Mouse (Mus musculus): ENCODE measurements around the gene Lingo2. TPM values are rescaled to one million over a fixed set of nuclear protein-coding genes. Genes with fewer than 3 reads are reported as not detected.
A peak's percentile ranks its signal among the peaks of the same experiment; 100 is the strongest.

Gene Lingo2
- total and polyA plus RNA-seq, 2 experiments, result not detected

- H3K4me1 ChIP-seq (ENCODE audit: control insufficient read depth, insufficient read depth, low read length), result no peaks in the 10 kb centered on the region
- no peak for TF ChIP-seq POLR2A (IDR thresholded peaks at IDR 0.05; ENCODE audit: extremely low read depth, insufficient read depth, low read length)
- no peak for TF ChIP-seq CTCF (IDR thresholded peaks at IDR 0.05; ENCODE audit: low read depth, low read length)
- H3K36me3 ChIP-seq (ENCODE audit: control insufficient read depth, insufficient read depth, low read length), result no peaks in the 10 kb centered on the region
- no peaks in the 10 kb centered on the region for H3K27me3 ChIP-seq (ENCODE audit: control insufficient read depth, insufficient read depth, low read length)
- no peaks in the 10 kb centered on the region for H3K79me2 ChIP-seq (ENCODE audit: control insufficient read depth, insufficient read depth, low read length)
- H3K4me3 ChIP-seq (ENCODE audit: insufficient read depth, low read depth, low read length), result no peak overlapping the region
- WGBS, result 79% methylated on average over 7 of the region's 7 CpGs
- no peak overlapping the region for H3K27ac ChIP-seq (replicated peaks; ENCODE audit: insufficient read depth, low read depth, low read length)
- no peak for DNase-seq (ENCODE audit: extremely low read depth, low read depth, low spot score)
- H3K9ac ChIP-seq (ENCODE audit: low read depth, low read length), result no peak overlapping the region
Observed at GRCm38 (mm10) chr4:35845140-35845539, 1106.4 kb downstream of the Lingo2 start.

DNA sequence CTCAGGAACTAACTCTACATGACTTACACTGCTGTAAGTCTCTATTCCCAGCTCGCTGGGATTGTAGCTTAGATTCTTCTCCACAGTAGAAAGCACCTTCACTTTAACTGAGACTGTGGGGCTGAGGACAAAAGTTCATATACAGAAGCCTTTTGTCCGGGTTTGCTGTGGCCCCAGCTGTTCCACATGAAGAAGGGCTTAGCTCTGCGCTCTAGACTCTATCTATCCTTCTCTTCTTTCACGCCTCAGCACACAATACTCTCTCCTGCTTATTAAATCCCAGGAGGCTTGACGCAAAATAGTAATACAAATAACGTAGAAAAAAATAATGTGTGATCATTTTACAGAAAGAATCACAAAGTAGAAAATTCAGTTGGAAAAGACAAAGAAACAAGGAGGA lies 1107.0 kb downstream of the Lingo2 start:
- Histone ChIP-seq H3K4me1 (ENCODE audit: control insufficient read depth, insufficient read depth, low read length) (no peaks in the 10 kb centered on the region), H3K4me3 (ENCODE audit: insufficient read depth, low read depth, low read length) (no peak overlapping the region), H3K27me3 (ENCODE audit: control insufficient read depth, insufficient read depth, low read length) (no peaks in the 10 kb centered on the region), H3K27ac (replicated peaks; ENCODE audit: insufficient read depth, low read depth, low read length) (no peak overlapping the region), H3K36me3 (ENCODE audit: control insufficient read depth, insufficient read depth, low read length) (no peaks in the 10 kb centered on the region), H3K9ac (ENCODE audit: low read depth, low read length) (no peak overlapping the region), H3K79me2 (ENCODE audit: control insufficient read depth, insufficient read depth, low read length) (no peaks in the 10 kb centered on the region)
- DNase-seq (ENCODE audit: extremely low read depth, low read depth, low spot score), result no peak
- 88% methylated on average over 6 of the region's 6 CpGs for WGBS
- TF ChIP-seq POLR2A (IDR thresholded peaks at IDR 0.05; ENCODE audit: extremely low read depth, insufficient read depth, low read length) (no peak), CTCF (IDR thresholded peaks at IDR 0.05; ENCODE audit: low read depth, low read length) (no peak)

GRCm38 (mm10) chr4:35823322-35823870 lies 1128.2 kb downstream of the Lingo2 start:
- no peaks in the 10 kb centered on the region for H3K79me2 ChIP-seq (ENCODE audit: control insufficient read depth, insufficient read depth, low read length)
- no peak overlapping the region for H3K9ac ChIP-seq (ENCODE audit: low read depth, low read length)
- H3K4me1 ChIP-seq (ENCODE audit: control insufficient read depth, insufficient read depth, low read length), result no peaks in the 10 kb centered on the region
- no peak for TF ChIP-seq POLR2A (IDR thresholded peaks at IDR 0.05; ENCODE audit: extremely low read depth, insufficient read depth, low read length)
- H3K27me3 ChIP-seq (ENCODE audit: control insufficient read depth, insufficient read depth, low read length), result no peaks in the 10 kb centered on the region
- WGBS, result 86% methylated on average over 7 of the region's 7 CpGs
- no peak overlapping the region for H3K27ac ChIP-seq (replicated peaks; ENCODE audit: insufficient read depth, low read depth, low read length)
- H3K4me3 ChIP-seq (ENCODE audit: insufficient read depth, low read depth, low read length), result no peak overlapping the region
- no peak for DNase-seq (ENCODE audit: extremely low read depth, low read depth, low spot score)
- no peaks in the 10 kb centered on the region for H3K36me3 ChIP-seq (ENCODE audit: control insufficient read depth, insufficient read depth, low read length)

- no peak for DNase-seq (ENCODE audit: extremely low read depth, low read depth, low spot score)
- no peaks in the 10 kb centered on the region for H3K27me3 ChIP-seq (ENCODE audit: control insufficient read depth, insufficient read depth, low read length)
- no peak overlapping the region for H3K4me3 ChIP-seq (ENCODE audit: insufficient read depth, low read depth, low read length)
- H3K36me3 ChIP-seq (ENCODE audit: control insufficient read depth, insufficient read depth, low read length), result no peaks in the 10 kb centered on the region
- 88% methylated on average over 1 of the region's 1 CpGs for WGBS
- no peaks in the 10 kb centered on the region for H3K79me2 ChIP-seq (ENCODE audit: control insufficient read depth, insufficient read depth, low read length)
- no peaks in the 10 kb centered on the region for H3K4me1 ChIP-seq (ENCODE audit: control insufficient read depth, insufficient read depth, low read length)
- H3K27ac ChIP-seq (replicated peaks; ENCODE audit: insufficient read depth, low read depth, low read length), result no peak overlapping the region
- TF ChIP-seq CTCF (IDR thresholded peaks at IDR 0.05; ENCODE audit: low read depth, low read length) (no peak), POLR2A (IDR thresholded peaks at IDR 0.05; ENCODE audit: extremely low read depth, insufficient read depth, low read length) (no peak)
- no peak overlapping the region for H3K9ac ChIP-seq (ENCODE audit: low read depth, low read length)
Observed at GRCm38 (mm10) chr4:35820701-35821100, 1130.8 kb downstream of the Lingo2 start.

GRCm38 (mm10) chr4:35814698-35815097 lies 1136.8 kb downstream of the Lingo2 start:
- WGBS, result 65% methylated on average over 1 of the region's 1 CpGs
- TF ChIP-seq CTCF (IDR thresholded peaks at IDR 0.05; ENCODE audit: low read depth, low read length) (no peak), POLR2A (IDR thresholded peaks at IDR 0.05; ENCODE audit: extremely low read depth, insufficient read depth, low read length) (no peak)
- Histone ChIP-seq H3K9ac (ENCODE audit: low read depth, low read length) (no peak overlapping the region), H3K36me3 (ENCODE audit: control insufficient read depth, insufficient read depth, low read length) (no peaks in the 10 kb centered on the region), H3K27me3 (ENCODE audit: control insufficient read depth, insufficient read depth, low read length) (no peaks in the 10 kb centered on the region), H3K27ac (replicated peaks; ENCODE audit: insufficient read depth, low read depth, low read length) (no peak overlapping the region), H3K79me2 (ENCODE audit: control insufficient read depth, insufficient read depth, low read length) (no peaks in the 10 kb centered on the region), H3K4me1 (ENCODE audit: control insufficient read depth, insufficient read depth, low read length) (no peaks in the 10 kb centered on the region), H3K4me3 (ENCODE audit: insufficient read depth, low read depth, low read length) (no peak overlapping the region)
- DNase-seq (ENCODE audit: extremely low read depth, low read depth, low spot score), result peak; percentile 41

DNA sequence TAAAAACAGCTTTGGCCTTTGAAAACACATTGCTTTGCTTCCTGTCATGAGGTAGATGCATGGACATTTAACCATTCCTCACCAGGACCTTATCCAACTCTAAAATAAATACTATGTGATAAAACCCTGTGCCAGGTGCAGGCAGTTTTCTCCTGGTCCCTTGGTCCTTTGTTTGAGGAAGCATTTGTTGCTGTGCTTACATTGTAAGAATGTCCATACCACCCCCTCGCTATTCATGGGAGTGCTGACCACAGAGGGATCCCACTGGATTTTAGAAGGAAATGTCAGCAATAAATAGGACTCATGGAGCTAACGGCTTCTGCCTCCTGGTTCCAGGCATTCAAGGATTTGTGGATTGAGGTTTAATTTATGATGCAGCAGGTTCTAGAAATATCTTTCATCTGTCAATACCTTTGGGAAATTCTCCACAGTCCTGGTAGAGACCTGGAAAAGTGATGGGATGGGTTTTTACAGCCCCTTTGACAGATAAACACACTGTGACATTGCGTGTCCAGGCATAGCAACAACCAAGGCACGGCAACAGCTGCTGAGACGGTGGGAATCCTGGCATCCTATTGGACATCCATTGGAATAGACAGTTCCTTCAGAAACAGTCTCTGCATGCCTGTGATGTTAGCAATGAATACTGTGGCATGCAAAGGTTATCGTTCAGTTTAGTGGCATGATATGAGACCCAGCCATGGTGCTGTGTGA lies 1143.9 kb downstream of the Lingo2 start:
- DNase-seq (ENCODE audit: extremely low read depth, low read depth, low spot score), result no peak
- WGBS, result 82% methylated on average over 6 of the region's 6 CpGs
- TF ChIP-seq POLR2A (IDR thresholded peaks at IDR 0.05; ENCODE audit: extremely low read depth, insufficient read depth, low read length) (no peak), CTCF (IDR thresholded peaks at IDR 0.05; ENCODE audit: low read depth, low read length) (no peak)
- no peak overlapping the region for H3K4me3 ChIP-seq (ENCODE audit: insufficient read depth, low read depth, low read length)
- H3K27me3 ChIP-seq (ENCODE audit: control insufficient read depth, insufficient read depth, low read length), result no peaks in the 10 kb centered on the region
- no peak overlapping the region for H3K27ac ChIP-seq (replicated peaks; ENCODE audit: insufficient read depth, low read depth, low read length)
- H3K4me1 ChIP-seq (ENCODE audit: control insufficient read depth, insufficient read depth, low read length), result no peaks in the 10 kb centered on the region
- no peak overlapping the region for H3K9ac ChIP-seq (ENCODE audit: low read depth, low read length)
- no peaks in the 10 kb centered on the region for H3K79me2 ChIP-seq (ENCODE audit: control insufficient read depth, insufficient read depth, low read length)
- H3K36me3 ChIP-seq (ENCODE audit: control insufficient read depth, insufficient read depth, low read length), result no peaks in the 10 kb centered on the region

All from liver, adult 2 months (tissue).